Mouse (Mus musculus): Measurements from ENCODE around the gene Olfr780.
"Not testable (repeated sequence)": the region's sequence is repeated elsewhere in the genome, so short reads cannot be mapped to it uniquely, and the experiment has no call there.

Olfr780 gene

DNA sequence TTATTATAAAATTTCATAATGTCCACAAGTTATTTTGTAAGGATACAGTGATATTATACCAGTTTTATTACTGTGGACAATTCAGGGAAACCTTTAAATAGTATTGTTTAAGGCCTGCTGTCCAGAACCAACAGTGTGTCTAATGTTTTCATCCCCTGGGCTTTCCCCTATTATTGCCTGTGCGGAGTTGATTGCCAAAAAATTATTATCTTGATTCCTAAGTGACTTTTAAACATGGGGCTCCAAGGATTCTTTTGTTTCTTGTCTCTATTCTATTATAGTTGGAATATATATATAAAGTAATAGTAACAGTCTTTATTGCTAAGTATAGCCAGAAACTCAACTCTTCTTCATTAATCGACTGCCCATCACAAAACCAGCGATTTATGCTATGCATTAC, at the start of gene Olfr780:
Olfr780 (plus strand) TSS at position 301 of the 400 bp plus-strand sequence.
- DNase-seq = no peak

GRCm38 (mm10) chr10:129271081-129271535, 46.8 kb upstream of the Olfr780 start, which contains the start of gene Olfr777:
Olfr777 (minus strand) TSS chr10:129271485.
- no peak for DNase-seq

- not testable (repeated sequence) for DNase-seq
Measured at GRCm38 (mm10) chr10:129312973-129313372, 4.9 kb upstream of the Olfr780 start.

DNA sequence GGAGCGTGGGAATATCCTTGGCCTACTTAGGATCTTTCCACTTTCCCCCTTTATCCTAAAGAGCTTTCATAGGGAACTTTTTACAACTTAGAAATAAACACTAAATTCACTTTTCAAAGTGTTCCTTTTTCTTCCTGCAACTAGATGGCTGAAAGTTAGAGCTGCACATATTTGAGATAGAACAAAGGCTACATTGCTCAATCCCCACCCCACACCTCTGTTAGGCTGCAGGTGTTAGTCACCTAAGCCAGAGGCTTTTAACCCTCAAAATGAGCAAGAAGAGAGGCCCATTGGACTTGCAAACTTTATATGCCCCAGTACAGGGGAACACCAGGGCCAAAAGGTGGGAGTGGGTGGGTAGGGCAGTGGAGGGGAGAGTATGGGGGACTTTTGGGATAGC, 4.4 kb upstream of the Olfr780 start:
- DNase-seq = not testable (repeated sequence)

GRCm38 (mm10) chr10:129328554-129328953, 10.6 kb downstream of the Olfr780 start, which contains the start of gene Olfr781:
Olfr781 (plus strand) TSS chr10:129328854.
- DNase-seq = no peak

- DNase-seq = no peak
Measured at GRCm38 (mm10) chr10:129348550-129348949, 30.6 kb downstream of the Olfr780 start, which contains the start of gene Olfr782. Olfr782 (plus strand) TSS chr10:129348850.

- DNase-seq = not testable (repeated sequence)
Measured at GRCm38 (mm10) chr10:129352475-129352874, 34.6 kb downstream of the Olfr780 start.

DNA sequence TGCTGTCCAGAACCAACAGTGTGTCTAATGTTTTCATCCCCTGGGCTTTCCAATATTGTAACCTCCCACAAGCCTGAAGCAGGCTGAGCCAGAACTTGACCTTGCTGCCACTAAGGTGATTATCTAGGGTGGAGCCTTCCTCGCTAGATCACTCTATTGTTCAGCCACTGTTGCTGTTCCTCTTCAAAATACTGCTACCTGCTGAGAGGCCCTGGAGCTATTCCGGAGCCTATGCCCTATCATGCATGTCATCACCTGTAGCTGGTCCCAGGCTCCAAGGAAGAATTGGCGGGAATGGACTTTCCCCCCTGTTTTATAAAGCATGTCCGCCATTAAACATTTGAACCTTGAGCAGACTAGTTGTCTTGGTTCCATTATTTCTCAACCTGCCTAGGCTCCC, 38.6 kb downstream of the Olfr780 start:
- DNase-seq = not testable (repeated sequence)

DNA sequence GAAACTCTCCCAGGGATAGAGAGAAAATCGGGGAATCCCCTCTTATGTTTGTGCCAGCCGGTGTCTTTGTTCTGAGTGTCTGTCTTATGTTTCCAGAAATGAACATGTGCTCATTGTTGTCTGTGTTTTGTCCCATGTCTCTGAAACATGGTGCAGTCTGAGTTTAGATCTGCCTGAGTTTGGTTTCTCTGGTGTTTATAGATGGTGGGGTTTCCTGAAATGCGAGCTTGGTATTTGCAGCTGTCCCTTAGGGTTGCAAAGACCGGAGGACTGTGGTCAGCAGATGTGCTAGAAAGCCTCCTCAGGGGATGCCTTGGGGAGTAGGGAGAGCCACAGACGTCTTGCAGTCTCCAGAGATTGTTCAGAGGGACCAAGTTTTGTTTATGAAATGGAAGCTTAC, 39.4 kb downstream of the Olfr780 start:
- DNase-seq = no peak

All from kidney, postnatal 14 days (tissue).